Mouse (Mus musculus): ENCODE data around the gene Sgcd. TPM values are rescaled to one million over a fixed set of nuclear protein-coding genes. Genes with fewer than 3 reads are reported as not detected.

Sgcd gene
- polyA plus RNA-seq, 1 experiment from 2014 or later: 4.0 TPM

GRCm38 (mm10) chr11:46848221-46848971 is 1140.4 kb downstream of the Sgcd start:
- WGBS: 27% methylated on average over 8 of the region's 8 CpGs
- H3K4me1 ChIP-seq (replicated peaks): 0 out of 2 replicates have a peak, but pooled peaks cover 2% of the 10 kb centered on the region
- H3K27me3 ChIP-seq: no peaks in the 10 kb centered on the region
- H3K27ac ChIP-seq: no peak overlapping the region
- no peaks in the 10 kb centered on the region for H3K9me3 ChIP-seq
- H3K9ac ChIP-seq: no peak overlapping the region
- no peak overlapping the region for H3K4me3 ChIP-seq
- H3K4me2 ChIP-seq: no peak overlapping the region
- ATAC-seq (ENCODE audit: low FRiP score): peak; percentile 63; the same call in 1 of the 2 replicates
- no peaks in the 10 kb centered on the region for H3K36me3 ChIP-seq

DNA sequence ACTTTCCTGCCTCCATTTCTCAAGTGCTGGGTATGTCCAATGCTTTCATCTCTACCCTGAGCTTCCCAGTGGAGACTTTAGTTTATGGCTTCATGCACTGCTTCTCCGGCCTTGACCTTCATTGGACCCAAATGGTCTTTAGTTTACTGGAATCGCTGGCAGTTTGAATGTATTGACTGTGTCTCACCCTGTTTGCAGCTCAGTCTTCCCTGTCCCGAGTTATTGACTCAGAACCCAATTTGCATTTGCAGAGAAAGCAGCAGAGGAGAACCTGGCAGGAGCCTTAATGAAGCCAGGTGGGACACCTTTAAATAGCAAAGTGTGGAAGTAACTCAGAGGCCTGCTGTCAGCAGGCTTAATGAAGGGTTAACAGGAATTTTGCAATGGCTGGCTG is 1140.9 kb downstream of the Sgcd start:
- Histone ChIP-seq H3K4me1 (replicated peaks) (0 out of 2 replicates have a peak, but pooled peaks cover 2% of the 10 kb centered on the region), H3K9ac (no peak overlapping the region), H3K9me3 (no peaks in the 10 kb centered on the region), H3K27me3 (no peaks in the 10 kb centered on the region), H3K36me3 (no peaks in the 10 kb centered on the region), H3K4me2 (no peak overlapping the region), H3K4me3 (no peak overlapping the region), H3K27ac (no peak overlapping the region)
- no peak for ATAC-seq (ENCODE audit: low FRiP score)
- 47% methylated on average over 3 of the region's 3 CpGs for WGBS

GRCm38 (mm10) chr11:46846661-46847060 is 1142.1 kb downstream of the Sgcd start:
- Histone ChIP-seq H3K36me3 (no peaks in the 10 kb centered on the region), H3K27me3 (no peaks in the 10 kb centered on the region), H3K4me2 (no peak overlapping the region), H3K4me3 (no peak overlapping the region), H3K9me3 (no peaks in the 10 kb centered on the region), H3K9ac (no peak overlapping the region), H3K4me1 (replicated peaks) (0 out of 2 replicates have a peak, but pooled peaks cover 6% of the 10 kb centered on the region), H3K27ac (no peak overlapping the region)
- WGBS: 70% methylated on average over 1 of the region's 1 CpGs
- no peak for ATAC-seq (ENCODE audit: low FRiP score)

Measured in hindbrain, embryonic 13.5 days (tissue).